Mouse (Mus musculus) brain, embryonic 14.5 days (tissue): ENCODE results near the gene Sowahb.

Experiments
- CTCF ChIP-seq: fragments of 200-500 bp; IDR thresholded peaks from 2 replicates; pipeline ENCODE4 v1.5.1; 2012; ENCODE audit warnings: inconsistent platforms, mild to moderate bottlenecking, moderate library complexity, borderline replicate concordance; ENCODE audit not compliant: insufficient read depth, insufficient read length; ENCODE audit errors: extremely low read depth
- POLR2A ChIP-seq: fragments of 200-500 bp; IDR thresholded peaks from 2 replicates; pipeline ENCODE4 v1.6.1; 2012; ENCODE audit warnings: mild to moderate bottlenecking, inconsistent platforms, borderline replicate concordance; ENCODE audit not compliant: poor library complexity, insufficient read depth, insufficient read length, severe bottlenecking; ENCODE audit errors: extremely low read depth

- no peak for TF ChIP-seq POLR2A
- no peak for TF ChIP-seq CTCF
Measured at GRCm38 (mm10) chr5:93024754-93025280, 20.0 kb downstream of the Sowahb start.
